Mouse (Mus musculus) midbrain, embryonic 10.5 days (tissue): ENCODE results near the gene Pcgf6. TPM values are rescaled to one million over a fixed set of nuclear protein-coding genes. Genes with fewer than 3 reads are reported as not detected.
"Not testable (repeated sequence)": the region's sequence is repeated elsewhere in the genome, so short reads cannot be mapped to it uniquely, and the experiment has no call there.

Experiments used
- DNase-seq: peaks from one replicate; pipeline ENCODE4 v3.0.0-alpha.2; 2017; ENCODE audit warnings: low spot score
- H3K27ac ChIP-seq: fragments of 300-500 bp; sonication (generic); replicated peaks from 2 replicates; pipeline ENCODE4 v1.5.1; 2016; ENCODE audit warnings: mild to moderate bottlenecking
- H3K27me3 ChIP-seq: fragments of 300-500 bp; sonication (generic); 2 replicates; pipeline ENCODE4 v1.6.1; 2016; ENCODE audit warnings: low read depth, mild to moderate bottlenecking; ENCODE audit not compliant: poor library complexity, severe bottlenecking
- H3K36me3 ChIP-seq: fragments of 300-500 bp; sonication (generic); 2 replicates; pipeline ENCODE4 v1.6.1; 2016; ENCODE audit warnings: mild to moderate bottlenecking, moderate library complexity
- H3K4me1 ChIP-seq: fragments of 300-500 bp; sonication (generic); 2 replicates; pipeline ENCODE4 v1.6.1; 2016
- H3K4me3 ChIP-seq: fragments of 300-500 bp; sonication (generic); 2 replicates; pipeline ENCODE4 v1.5.1; 2016; ENCODE audit warnings: mild to moderate bottlenecking, moderate library complexity
- H3K9me3 ChIP-seq: fragments of 300-500 bp; sonication (generic); replicated peaks from 2 replicates; pipeline ENCODE4 v1.6.1; 2016; ENCODE audit warnings: mild to moderate bottlenecking
- WGBS: fragments of 180-500 bp; shearing (Covaris S2); methylation state at CpG from one replicate; pipeline ENCODE4 v1.1.7; 2016; 5-methylcytosine and 5-hydroxymethylcytosine counted together
- polyA plus RNA-seq: library from polyadenylated mRNA; unstranded; fragments of >200 nt; fragmentation: Nextera tagmentation; extraction: Ambion mirVana; gene quantifications from 2 replicates; pipeline ENCODE4 v1.2.1, GENCODE M21; 2016

The Pcgf6 gene
- polyA plus RNA-seq, 1 experiment from 2014 or later: 33.8 TPM

DNA sequence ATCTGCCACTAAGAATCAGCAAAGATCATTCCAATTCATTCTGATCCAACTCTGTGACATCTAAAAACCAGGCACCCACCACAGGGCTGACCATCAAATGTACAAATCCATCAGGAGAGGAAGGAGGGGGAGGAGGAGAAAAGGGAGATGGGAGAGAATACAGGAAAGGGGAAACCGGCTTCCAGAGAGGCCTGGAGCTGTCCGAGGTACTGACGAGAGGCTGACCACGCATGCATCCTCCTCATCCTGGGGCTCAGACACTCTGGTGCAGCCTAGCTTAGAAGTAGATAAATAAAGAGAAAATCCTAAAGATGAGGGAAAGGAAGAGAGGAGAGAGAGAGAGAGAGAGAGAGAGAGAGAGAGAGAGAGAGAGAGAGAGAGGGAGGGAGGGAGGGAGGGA lies 44.4 kb downstream of the Pcgf6 start:
- Histone ChIP-seq H3K27me3 (0 out of 2 replicates have a peak, but pooled peaks cover under 1% of the 10 kb centered on the region), H3K9me3 (no peaks in the 10 kb centered on the region), H3K4me3 (no peak overlapping the region), H3K4me1 (no peaks in the 10 kb centered on the region), H3K27ac (no peak overlapping the region), H3K36me3 (no peaks in the 10 kb centered on the region)
- 1% methylated on average over 4 of the region's 4 CpGs for WGBS
- peak; percentile 40 for DNase-seq

DNA sequence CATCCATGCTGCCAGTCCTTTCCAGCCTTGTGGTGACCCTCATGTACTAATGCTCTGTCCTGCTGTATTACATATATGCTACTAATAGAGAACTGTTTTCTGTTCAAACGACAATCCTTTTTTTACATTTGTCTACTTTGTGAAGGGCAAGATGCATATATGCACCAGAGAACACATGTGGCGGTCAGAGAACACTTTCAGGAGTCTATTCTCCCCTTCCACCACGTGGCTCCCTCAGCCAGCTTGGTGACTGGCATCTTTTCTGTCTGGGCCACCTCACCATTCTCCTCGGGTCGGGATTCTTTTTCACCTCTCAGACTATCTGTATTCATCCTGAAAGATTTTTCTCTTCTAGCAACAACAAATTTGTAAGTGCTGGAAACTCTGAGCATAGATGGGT lies 44.8 kb downstream of the Pcgf6 start:
- Histone ChIP-seq H3K4me1 (no peaks in the 10 kb centered on the region), H3K27ac (no peak overlapping the region), H3K9me3 (no peaks in the 10 kb centered on the region), H3K4me3 (no peak overlapping the region), H3K36me3 (no peaks in the 10 kb centered on the region), H3K27me3 (no peaks in the 10 kb centered on the region)
- 71% methylated on average over 5 of the region's 5 CpGs for WGBS
- no peak for DNase-seq

DNA sequence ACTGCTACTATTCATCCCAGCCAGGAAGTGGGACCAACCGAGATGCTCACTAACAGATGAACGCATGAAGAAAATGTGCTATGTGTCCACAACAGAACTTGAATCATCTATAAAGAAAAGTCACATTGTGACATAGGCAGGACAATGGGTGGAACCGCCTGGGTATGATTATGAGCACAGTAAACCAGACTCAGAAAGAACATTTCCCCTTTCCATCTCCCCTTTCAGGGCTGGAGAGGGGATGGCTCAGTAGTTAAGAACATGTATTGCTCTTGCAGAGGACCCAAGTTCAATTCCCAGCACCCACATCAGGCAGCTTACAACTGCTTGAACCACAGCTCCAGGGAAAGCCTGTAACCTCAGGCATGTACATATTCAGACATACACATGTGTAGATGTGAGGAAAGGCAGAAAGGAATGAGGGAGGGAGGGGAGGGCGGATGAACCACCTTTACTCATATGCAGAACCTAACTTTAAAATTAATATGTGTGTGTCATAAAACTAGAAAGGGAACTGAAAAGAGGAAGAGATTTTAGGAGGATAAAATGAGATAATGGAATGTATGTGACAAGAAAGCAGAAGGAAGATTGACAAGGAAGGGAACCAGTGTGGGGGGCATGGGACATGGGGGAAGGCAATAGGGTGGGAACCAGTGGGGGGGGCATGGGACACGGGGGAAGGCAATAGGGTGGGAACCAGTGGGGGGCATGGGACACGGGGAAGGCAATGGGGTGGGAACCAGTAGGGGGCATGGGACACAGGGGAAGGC lies 46.8 kb downstream of the Pcgf6 start:
- DNase-seq: no peak

DNA sequence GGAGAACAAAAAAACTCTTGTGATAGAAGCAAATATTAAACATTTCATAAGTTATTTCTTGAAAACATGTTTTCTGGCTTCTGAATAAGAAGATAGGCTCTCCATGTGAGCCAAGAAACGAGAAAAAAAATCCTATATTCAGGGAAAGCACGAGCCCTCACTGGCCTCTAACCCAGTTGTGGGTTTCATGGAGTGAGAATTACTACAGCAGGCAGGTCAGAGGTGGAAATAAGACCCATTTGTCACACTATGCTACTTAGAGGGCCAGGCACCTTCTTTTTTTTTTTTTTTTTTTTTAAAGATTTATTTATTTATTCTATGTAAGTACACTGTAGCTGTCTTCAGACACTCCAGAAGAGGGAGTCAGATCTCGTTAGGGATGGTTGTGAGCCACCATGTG lies 50.3 kb downstream of the Pcgf6 start:
- H3K4me1 ChIP-seq, DNase-seq, H3K4me3 ChIP-seq, H3K36me3 ChIP-seq, H3K9me3 ChIP-seq, H3K27ac ChIP-seq, H3K27me3 ChIP-seq: not testable (repeated sequence)
- WGBS: 86% methylated on average over 2 of the region's 3 CpGs

More for the DNA sequence above, 46.8 kb downstream of the Pcgf6 start:
- no peak overlapping the region for H3K4me3 ChIP-seq
- no peaks in the 10 kb centered on the region for H3K27me3 ChIP-seq
- no peak overlapping the region for H3K27ac ChIP-seq
- WGBS: 77% methylated on average over 6 of the region's 6 CpGs
- no peaks in the 10 kb centered on the region for H3K36me3 ChIP-seq
- H3K4me1 ChIP-seq: no peaks in the 10 kb centered on the region
- H3K9me3 ChIP-seq: no peaks in the 10 kb centered on the region

DNA sequence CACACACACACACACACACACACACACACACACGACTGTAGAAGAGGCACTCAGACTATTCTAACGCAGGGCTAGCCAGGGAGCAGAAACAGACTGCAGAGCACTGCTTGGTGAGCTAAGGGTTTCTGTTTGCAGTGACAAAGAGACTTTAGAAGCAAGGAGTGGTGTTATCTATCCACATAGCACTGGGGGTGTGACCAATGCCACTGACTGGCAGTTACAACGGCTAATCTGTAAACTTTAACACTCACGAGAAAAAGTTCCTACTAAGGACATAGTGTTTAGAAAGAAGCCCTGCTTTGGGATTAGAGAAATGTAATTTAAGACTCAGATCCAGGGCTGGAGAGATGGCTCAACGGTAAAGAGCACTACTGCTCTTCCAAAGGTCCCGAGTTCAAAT lies 51.0 kb downstream of the Pcgf6 start:
- no peaks in the 10 kb centered on the region for H3K36me3 ChIP-seq
- no peaks in the 10 kb centered on the region for H3K4me1 ChIP-seq
- H3K4me3 ChIP-seq: no peak overlapping the region
- no peaks in the 10 kb centered on the region for H3K27me3 ChIP-seq
- H3K9me3 ChIP-seq: no peaks in the 10 kb centered on the region
- no peak for DNase-seq
- WGBS: 86% methylated on average over 6 of the region's 6 CpGs
- no peak overlapping the region for H3K27ac ChIP-seq

DNA sequence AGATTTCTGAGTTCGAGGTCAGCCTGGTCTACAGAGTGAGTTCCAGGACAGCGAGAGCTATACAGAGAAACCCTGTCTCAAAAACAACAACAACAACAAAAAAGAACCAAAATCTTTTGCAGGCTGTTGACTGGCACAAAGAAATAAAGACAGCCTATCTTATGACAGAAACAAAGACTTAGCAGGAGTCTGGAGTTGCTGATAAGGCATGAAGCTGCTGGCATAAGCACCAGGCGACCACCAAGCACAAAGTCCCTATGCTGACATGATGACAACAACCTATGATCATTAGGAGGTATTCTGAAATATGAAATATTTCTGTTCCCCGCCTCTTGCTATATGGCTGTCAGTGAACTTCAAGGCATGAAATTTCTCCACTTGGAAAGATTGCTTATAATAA lies 51.8 kb downstream of the Pcgf6 start:
- 86% methylated on average over 4 of the region's 4 CpGs for WGBS
- Histone ChIP-seq H3K27me3 (no peaks in the 10 kb centered on the region), H3K4me3 (no peak overlapping the region), H3K27ac (no peak overlapping the region), H3K4me1 (no peaks in the 10 kb centered on the region), H3K36me3 (no peaks in the 10 kb centered on the region), H3K9me3 (no peaks in the 10 kb centered on the region)
- no peak for DNase-seq

DNA sequence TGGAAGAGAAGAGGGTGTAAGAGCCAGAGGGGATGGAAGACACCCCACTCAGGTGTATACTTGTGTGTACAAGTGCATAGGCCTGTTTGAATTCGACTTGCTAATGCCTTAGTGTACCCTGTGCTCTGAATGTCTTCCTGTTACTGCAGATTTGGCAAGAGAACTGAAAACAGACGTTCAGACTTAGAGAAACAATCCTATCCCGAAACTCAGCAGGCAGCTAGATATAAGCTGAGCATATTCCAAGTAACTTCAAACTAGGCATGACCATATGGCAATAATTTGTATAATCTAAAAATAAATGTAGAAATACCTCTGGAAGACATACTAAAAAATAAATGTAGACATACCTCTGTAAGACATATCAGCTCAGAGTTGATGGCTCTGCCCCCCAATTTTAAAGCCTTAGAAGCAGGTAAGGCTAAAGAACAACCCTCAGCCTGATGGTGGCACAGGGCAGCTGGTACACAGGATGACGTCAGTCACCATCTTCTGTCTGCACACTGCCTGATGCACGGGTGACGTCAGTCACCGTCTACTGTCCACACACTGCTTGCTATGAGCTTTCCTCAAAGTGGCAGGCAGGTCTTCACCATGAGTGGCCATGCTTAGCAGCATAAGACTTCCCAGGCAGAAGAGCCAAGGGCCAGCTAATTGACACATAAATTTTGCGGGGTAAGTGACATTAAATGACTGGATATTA lies 52.4 kb downstream of the Pcgf6 start:
- Histone ChIP-seq H3K4me1 (no peaks in the 10 kb centered on the region), H3K27me3 (no peaks in the 10 kb centered on the region), H3K4me3 (no peak overlapping the region), H3K27ac (no peak overlapping the region), H3K9me3 (no peaks in the 10 kb centered on the region), H3K36me3 (no peaks in the 10 kb centered on the region)
- no peak for DNase-seq
- 86% methylated on average over 8 of the region's 8 CpGs for WGBS

DNA sequence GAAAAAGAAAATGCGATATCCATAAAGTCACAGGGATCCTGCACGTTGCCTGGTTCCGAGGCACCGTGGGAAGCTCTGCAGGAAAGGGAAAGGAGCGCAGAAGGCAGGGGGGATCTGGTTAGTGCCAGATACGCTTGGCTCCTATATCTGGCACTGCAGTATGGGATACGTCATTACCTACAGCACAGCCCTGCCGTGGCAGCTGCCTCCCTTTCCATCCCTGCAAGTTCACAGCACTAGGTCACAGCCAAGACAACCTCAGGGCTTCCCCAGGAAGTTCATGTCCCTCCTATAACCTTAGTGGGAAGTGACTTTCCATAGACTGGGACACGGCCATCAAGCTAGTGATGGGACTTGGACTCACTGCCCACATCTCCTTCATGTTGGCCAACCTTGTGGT lies 54.6 kb downstream of the Pcgf6 start:
- WGBS: 91% methylated on average over 9 of the region's 9 CpGs
- H3K4me1 ChIP-seq: no peaks in the 10 kb centered on the region
- H3K9me3 ChIP-seq: no peaks in the 10 kb centered on the region

DNA sequence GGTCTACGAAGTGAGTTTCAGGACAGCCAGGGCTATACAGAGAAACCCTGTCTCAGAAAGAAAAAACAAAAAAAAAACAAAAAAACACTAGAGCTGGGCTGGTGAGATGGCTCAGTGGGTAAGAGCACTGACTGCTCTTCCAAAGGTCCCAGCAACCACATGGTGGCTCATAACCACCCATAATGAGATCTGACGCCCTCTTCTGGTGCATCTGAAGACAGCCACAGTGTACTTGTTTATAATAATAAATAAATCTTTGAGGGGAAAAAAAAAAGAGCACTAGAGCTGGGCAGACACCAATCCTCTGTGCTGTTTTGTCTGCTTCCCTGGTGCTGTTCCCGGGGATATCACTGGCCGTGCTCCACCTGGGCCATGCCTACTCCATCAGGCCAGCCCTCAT lies 58.4 kb downstream of the Pcgf6 start:
- not testable (repeated sequence) for H3K4me3 ChIP-seq, H3K36me3 ChIP-seq, H3K27me3 ChIP-seq, H3K9me3 ChIP-seq, DNase-seq, H3K27ac ChIP-seq
- 75% methylated on average over 4 of the region's 4 CpGs for WGBS
- H3K4me1 ChIP-seq: peaks cover 17% of the 10 kb centered on the region

More for the DNA sequence above, 54.6 kb downstream of the Pcgf6 start:
- H3K27ac ChIP-seq: no peak overlapping the region
- no peaks in the 10 kb centered on the region for H3K27me3 ChIP-seq
- no peak for DNase-seq
- H3K4me3 ChIP-seq: no peak overlapping the region
- no peaks in the 10 kb centered on the region for H3K36me3 ChIP-seq

DNA sequence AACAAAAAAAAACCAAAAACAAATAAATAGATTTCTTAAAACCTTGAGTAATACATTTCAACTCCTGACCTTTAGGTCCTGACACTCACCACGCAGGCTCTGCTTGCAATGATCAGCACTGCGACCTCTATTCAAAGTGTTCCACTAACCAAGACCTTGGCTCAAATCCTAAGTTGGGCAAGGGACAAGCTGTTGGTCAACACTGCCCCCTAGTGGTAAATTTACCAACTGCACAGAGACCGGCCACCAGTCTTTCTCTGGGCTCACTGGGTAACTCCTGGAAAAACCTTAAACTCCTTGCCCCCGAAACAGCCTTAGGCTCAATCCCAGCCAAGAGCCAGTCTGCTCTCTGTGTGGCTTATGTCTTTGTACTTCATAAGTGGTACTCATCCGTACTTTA lies 59.6 kb downstream of the Pcgf6 start:
- Histone ChIP-seq H3K27me3 (no peaks in the 10 kb centered on the region), H3K4me3 (no peak overlapping the region), H3K4me1 (peaks cover 17% of the 10 kb centered on the region), H3K9me3 (no peaks in the 10 kb centered on the region), H3K36me3 (no peaks in the 10 kb centered on the region), H3K27ac (no peak overlapping the region)
- 19% methylated on average over 5 of the region's 5 CpGs for WGBS
- DNase-seq: peak; percentile 82

DNA sequence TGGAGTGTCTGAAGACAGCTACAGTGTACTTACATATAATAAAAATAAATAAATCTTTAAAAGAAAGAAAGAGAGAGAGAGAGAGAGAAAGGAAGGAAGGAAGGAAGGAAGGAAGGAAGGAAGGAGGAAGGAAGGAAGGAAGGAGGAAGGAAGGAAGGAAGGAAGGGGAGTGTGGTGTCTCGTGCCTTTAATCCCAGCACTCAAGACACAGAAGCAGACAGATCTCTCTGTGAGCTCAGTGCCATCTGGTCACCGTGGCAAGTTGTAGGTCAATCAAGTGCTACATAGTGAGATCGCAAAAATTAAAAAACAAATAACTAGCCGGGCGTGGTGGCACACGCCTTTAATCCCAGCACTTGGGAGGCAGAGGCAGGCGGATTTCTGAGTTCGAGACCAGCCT lies 60.1 kb downstream of the Pcgf6 start:
- H3K27me3 ChIP-seq, H3K4me3 ChIP-seq, H3K36me3 ChIP-seq, H3K27ac ChIP-seq, DNase-seq, H3K9me3 ChIP-seq: not testable (repeated sequence)
- H3K4me1 ChIP-seq: peaks cover 17% of the 10 kb centered on the region
- 87% methylated on average over 8 of the region's 8 CpGs for WGBS

DNA sequence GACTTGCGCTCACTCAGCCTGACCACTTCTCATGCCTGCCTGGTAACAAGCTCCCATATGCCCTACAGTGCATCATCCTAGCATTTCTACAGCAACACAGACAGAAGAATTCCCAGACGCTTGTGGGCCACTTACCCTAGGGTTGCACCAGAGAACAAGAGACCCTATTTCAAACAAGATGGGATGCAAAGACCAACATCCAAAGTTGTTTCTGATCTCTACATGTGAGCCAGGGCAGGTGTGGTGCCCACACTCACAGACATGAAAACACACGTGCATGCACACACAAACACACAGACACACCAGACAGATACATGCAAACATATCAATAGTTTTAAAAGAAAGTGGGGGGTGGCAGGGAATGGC lies 60.6 kb downstream of the Pcgf6 start:
- H3K27me3 ChIP-seq: no peaks in the 10 kb centered on the region
- peaks cover 17% of the 10 kb centered on the region for H3K4me1 ChIP-seq
- WGBS: 87% methylated on average over 3 of the region's 3 CpGs
- H3K36me3 ChIP-seq: no peaks in the 10 kb centered on the region
- no peaks in the 10 kb centered on the region for H3K9me3 ChIP-seq
- DNase-seq: no peak
- no peak overlapping the region for H3K4me3 ChIP-seq
- H3K27ac ChIP-seq: no peak overlapping the region

DNA sequence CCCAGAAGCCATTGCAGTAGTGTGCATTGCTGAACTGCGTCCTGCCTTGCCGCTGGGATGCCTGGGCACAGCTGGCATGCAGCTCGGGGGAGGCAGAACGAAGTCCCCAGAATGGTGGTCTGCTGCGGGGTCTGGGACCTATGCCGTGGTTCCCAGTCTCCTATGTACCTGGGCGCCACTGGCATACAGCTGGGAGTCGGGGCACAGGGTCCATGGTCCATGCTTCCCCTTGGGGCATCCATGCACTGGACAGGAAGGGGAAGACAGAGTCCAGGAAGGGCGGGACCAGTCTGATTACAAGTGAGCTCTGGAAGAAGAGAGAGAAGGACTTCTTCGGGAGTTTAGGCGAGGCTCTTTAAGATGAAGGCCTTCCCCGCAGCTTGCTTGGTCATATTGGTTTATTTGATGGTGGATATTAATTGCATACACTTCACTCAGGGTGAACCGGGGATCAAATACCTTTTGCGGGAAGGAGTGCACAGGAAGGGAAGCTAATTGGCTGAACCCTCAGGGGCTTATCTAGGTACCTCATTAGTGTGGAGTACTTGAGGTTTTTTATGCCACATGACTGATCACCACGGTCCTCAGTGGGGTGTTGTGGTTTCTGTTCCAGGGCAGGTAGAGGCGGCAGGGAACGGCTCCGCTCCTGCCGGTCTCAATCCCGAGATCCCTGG lies 61.1 kb downstream of the Pcgf6 start:
- DNase-seq: no peak
- Histone ChIP-seq H3K9me3 (no peaks in the 10 kb centered on the region), H3K4me3 (no peak overlapping the region), H3K27me3 (no peaks in the 10 kb centered on the region), H3K4me1 (peaks cover 17% of the 10 kb centered on the region), H3K36me3 (no peaks in the 10 kb centered on the region), H3K27ac (0 out of 2 replicates have a peak overlapping the region, but pooled peaks have one; percentile 10)
- 85% methylated on average over 20 of the region's 20 CpGs for WGBS
